Mouse (Mus musculus) midbrain, embryonic 12.5 days (tissue): Measurements from ENCODE around the gene Islr2. TPM values are rescaled to one million over a fixed set of nuclear protein-coding genes. Genes with fewer than 3 reads are reported as not detected.

ENCODE experiments used
- ATAC-seq: fragments of 200-750 bp; cut with Nextera tagmentation; 2 replicates; pipeline ENCODE4 v1.8.0; 2017; ENCODE audit warnings: low read depth, moderate TSS enrichment, moderate library complexity; ENCODE audit not compliant: low FRiP score
- H3K27ac ChIP-seq: fragments of 300-500 bp; sonication (generic); replicated peaks from 2 replicates; pipeline ENCODE4 v1.5.1; 2016; ENCODE audit warnings: mild to moderate bottlenecking
- H3K27me3 ChIP-seq: fragments of 300-500 bp; sonication (generic); 2 replicates; pipeline ENCODE4 v1.6.1; 2016; ENCODE audit warnings: mild to moderate bottlenecking
- H3K36me3 ChIP-seq: fragments of 300-500 bp; sonication (generic); 2 replicates; pipeline ENCODE4 v1.6.1; 2016
- H3K4me1 ChIP-seq: fragments of 300-500 bp; sonication (generic); 2 replicates; pipeline ENCODE4 v1.6.1; 2016
- H3K4me2 ChIP-seq: fragments of 300-500 bp; sonication (generic); replicated peaks from 2 replicates; pipeline ENCODE4 v1.6.1; 2016; ENCODE audit warnings: mild to moderate bottlenecking, moderate library complexity
- H3K4me3 ChIP-seq: fragments of 300-500 bp; sonication (generic); 2 replicates; pipeline ENCODE4 v1.5.1; 2016; ENCODE audit warnings: mild to moderate bottlenecking
- H3K9ac ChIP-seq: fragments of 300-500 bp; sonication (generic); replicated peaks from 2 replicates; pipeline ENCODE4 v1.6.1; 2016; ENCODE audit warnings: mild to moderate bottlenecking, moderate library complexity
- H3K9me3 ChIP-seq: fragments of 300-500 bp; sonication (generic); 2 replicates; pipeline ENCODE4 v1.6.1; 2016; ENCODE audit warnings: mild to moderate bottlenecking
- WGBS: fragments of 180-500 bp; shearing (Covaris S2); methylation state at CpG from one replicate; pipeline ENCODE4 v1.1.7; 2016; 5-methylcytosine and 5-hydroxymethylcytosine counted together
- polyA plus RNA-seq: library from polyadenylated mRNA; unstranded; fragments of >200 nt; fragmentation: Nextera tagmentation; extraction: Ambion mirVana; gene quantifications from 2 replicates; pipeline ENCODE4 v1.2.1, GENCODE M21; 2016

The Islr2 gene
- polyA plus RNA-seq, 1 experiment from 2014 or later, result 27.0 TPM

DNA sequence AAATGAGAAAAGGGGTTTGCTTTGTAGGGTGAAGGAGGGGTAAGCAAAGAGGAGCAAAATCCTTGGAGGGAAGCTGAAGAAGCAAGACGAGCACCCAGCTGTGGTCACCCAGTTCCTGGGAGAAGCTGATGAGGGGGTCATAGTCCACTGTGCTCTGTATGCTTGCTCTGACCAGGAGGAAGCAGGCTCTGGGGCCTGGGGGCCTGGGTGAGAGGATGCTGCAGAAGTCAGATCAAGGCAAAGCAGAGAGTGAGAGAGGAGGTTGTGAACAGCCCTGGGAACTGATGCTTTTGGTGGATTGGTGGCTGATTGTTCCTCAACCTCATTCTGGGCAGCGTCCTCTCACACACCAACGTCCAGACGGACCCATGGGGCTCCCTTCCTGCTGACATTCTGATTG lies 27.0 kb downstream of the Islr2 start:
- no peaks in the 10 kb centered on the region for H3K27me3 ChIP-seq
- no peaks in the 10 kb centered on the region for H3K36me3 ChIP-seq
- WGBS, result 61% methylated on average over 4 of the region's 4 CpGs
- H3K9me3 ChIP-seq, result no peaks in the 10 kb centered on the region
- no peak overlapping the region for H3K4me3 ChIP-seq
- no peak overlapping the region for H3K27ac ChIP-seq
- ATAC-seq, result no peak
- no peak overlapping the region for H3K4me2 ChIP-seq
- H3K9ac ChIP-seq, result no peak overlapping the region
- H3K4me1 ChIP-seq, result peaks cover 16% of the 10 kb centered on the region

DNA sequence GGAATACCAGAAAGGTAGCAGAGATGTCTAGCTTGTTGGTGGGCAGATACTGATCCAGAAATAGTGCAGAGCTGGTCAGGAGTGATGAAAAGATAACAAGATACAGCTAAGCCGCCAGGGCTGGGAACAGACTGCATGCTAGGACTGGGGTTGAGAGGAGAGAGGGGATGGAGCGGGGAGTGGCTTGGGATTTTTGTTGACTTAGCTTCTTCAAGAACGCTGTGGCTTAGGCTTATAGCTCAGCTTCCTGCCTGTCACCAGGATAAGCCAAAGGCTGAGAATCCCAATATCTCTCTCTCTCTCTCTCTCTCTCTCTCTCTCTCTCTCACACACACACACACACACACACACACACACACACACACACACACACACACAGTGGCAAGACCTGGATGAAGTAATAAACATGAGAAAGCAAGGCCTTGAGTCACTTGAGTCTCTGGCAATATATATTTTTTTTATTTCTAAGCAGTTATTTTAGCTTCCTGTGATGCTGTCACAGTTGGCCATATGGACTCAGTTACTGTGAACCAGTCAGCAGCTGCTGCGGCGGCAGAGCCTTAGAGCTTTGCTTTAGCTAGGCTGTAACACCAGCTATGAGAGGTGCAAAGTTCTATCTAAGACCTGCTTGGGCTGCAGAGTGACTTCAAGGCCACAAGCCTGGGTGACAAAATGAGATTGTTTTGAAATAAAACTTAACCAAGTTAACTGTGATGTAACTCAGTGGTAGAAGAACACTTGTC lies 28.2 kb downstream of the Islr2 start:
- Histone ChIP-seq H3K4me3 (no peak overlapping the region), H3K27ac (no peak overlapping the region), H3K27me3 (no peaks in the 10 kb centered on the region), H3K9me3 (no peaks in the 10 kb centered on the region), H3K36me3 (no peaks in the 10 kb centered on the region), H3K9ac (no peak overlapping the region), H3K4me2 (no peak overlapping the region), H3K4me1 (peaks cover 16% of the 10 kb centered on the region)
- no peak for ATAC-seq
- WGBS, result 45% methylated on average over 5 of the region's 5 CpGs

DNA sequence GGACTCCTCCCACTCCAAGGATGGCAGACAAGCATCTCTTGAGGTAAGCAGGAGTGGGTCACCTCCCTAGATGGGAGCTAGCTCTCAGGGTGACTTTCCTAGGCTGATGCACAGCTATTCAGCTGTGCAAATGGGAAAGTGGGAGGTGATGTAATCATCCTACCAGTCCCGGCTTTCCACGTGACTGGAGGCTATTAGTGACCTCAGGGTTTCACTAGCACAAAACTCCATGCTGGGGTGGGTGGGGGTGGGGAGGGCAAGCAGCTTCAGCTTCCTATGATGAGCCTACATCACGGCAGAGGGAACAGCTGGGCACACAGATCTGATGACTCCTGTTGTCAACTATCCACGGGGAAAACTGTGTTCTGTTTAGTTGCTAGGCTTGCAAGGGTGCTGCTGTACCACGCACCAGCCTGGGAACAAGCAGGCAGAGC lies 29.3 kb downstream of the Islr2 start:
- no peaks in the 10 kb centered on the region for H3K27me3 ChIP-seq
- no peaks in the 10 kb centered on the region for H3K36me3 ChIP-seq
- H3K27ac ChIP-seq, result 0 out of 2 replicates have a peak overlapping the region, but pooled peaks have one; percentile 20
- H3K4me3 ChIP-seq, result no peak overlapping the region
- H3K4me2 ChIP-seq, result no peak overlapping the region
- ATAC-seq, result no peak
- 32% methylated on average over 5 of the region's 5 CpGs for WGBS
- H3K9ac ChIP-seq, result no peak overlapping the region
- H3K9me3 ChIP-seq, result no peaks in the 10 kb centered on the region
- H3K4me1 ChIP-seq, result peaks cover 16% of the 10 kb centered on the region

GRCm38 (mm10) chr9:58172863-58173262 lies 31.3 kb downstream of the Islr2 start:
- Histone ChIP-seq H3K4me1 (peaks cover 25% of the 10 kb centered on the region), H3K4me2 (no peak overlapping the region), H3K9me3 (no peaks in the 10 kb centered on the region), H3K4me3 (no peak overlapping the region), H3K36me3 (no peaks in the 10 kb centered on the region), H3K27me3 (no peaks in the 10 kb centered on the region), H3K27ac (no peak overlapping the region), H3K9ac (no peak overlapping the region)
- no peak for ATAC-seq
- WGBS, result 81% methylated on average over 2 of the region's 2 CpGs

- Histone ChIP-seq H3K4me3 (no peak overlapping the region), H3K27me3 (no peaks in the 10 kb centered on the region), H3K4me1 (peaks cover 8% of the 10 kb centered on the region), H3K9me3 (no peaks in the 10 kb centered on the region), H3K36me3 (no peaks in the 10 kb centered on the region), H3K9ac (no peak overlapping the region), H3K27ac (no peak overlapping the region), H3K4me2 (no peak overlapping the region)
- ATAC-seq, result no peak
- 87% methylated on average over 6 of the region's 6 CpGs for WGBS
These were observed 34.7 kb downstream of the Islr2 start for GRCm38 (mm10) chr9:58169426-58169825.

GRCm38 (mm10) chr9:58168880-58169279 lies 35.2 kb downstream of the Islr2 start:
- Histone ChIP-seq H3K27ac (no peak overlapping the region), H3K4me3 (no peak overlapping the region), H3K9me3 (no peaks in the 10 kb centered on the region), H3K36me3 (no peaks in the 10 kb centered on the region), H3K4me1 (peaks cover 8% of the 10 kb centered on the region), H3K27me3 (no peaks in the 10 kb centered on the region), H3K4me2 (no peak overlapping the region), H3K9ac (no peak overlapping the region)
- WGBS, result 59% methylated on average over 3 of the region's 3 CpGs
- ATAC-seq, result no peak

DNA sequence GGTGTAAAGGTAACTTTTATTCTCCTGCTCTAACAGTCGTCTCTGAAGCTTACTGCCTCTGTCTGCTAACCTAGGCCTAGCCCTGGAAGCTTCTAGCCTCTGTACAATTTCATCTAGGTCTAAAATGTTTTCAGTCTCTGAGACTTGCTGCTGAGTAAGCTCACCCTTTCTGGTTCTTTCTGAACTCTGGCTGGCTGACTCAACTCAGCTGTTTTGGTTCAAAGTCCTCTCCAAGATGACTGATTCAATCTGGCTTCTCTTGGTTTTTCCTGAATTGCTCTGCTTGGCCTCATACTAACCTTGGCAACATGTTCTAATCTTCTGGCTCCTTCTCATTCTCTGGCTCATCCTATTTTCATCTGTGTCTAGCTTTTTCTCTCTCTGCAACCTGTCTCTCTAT lies 38.3 kb downstream of the Islr2 start:
- no peaks in the 10 kb centered on the region for H3K27me3 ChIP-seq
- no peaks in the 10 kb centered on the region for H3K36me3 ChIP-seq
- 82% methylated on average over 1 of the region's 1 CpGs for WGBS
- no peak overlapping the region for H3K4me2 ChIP-seq
- no peak overlapping the region for H3K9ac ChIP-seq
- H3K4me1 ChIP-seq, result peaks cover 8% of the 10 kb centered on the region
- no peaks in the 10 kb centered on the region for H3K9me3 ChIP-seq
- no peak for ATAC-seq
- no peak overlapping the region for H3K4me3 ChIP-seq
- H3K27ac ChIP-seq, result no peak overlapping the region

DNA sequence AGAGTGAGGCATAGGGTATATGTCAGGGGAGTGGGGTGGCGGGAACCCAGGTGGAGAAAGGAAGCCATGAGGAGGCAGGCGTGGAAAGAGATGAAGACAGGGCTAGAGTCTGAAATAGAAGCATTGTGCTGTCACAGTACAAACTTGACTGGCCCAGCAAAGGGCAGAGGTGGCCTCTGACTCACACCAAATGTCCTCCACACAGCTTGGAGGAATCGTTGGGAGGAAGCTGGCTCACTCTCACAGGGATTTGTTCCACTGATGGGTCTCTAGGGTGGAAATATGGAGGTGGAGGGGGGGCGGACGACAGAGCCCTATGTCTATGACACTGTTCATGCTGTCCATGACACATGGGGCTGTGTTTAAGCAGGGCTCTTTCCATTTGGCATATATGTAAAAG lies 41.0 kb downstream of the Islr2 start:
- Histone ChIP-seq H3K4me3 (no peak overlapping the region), H3K9ac (no peak overlapping the region), H3K27ac (no peak overlapping the region), H3K4me1 (peaks cover 7% of the 10 kb centered on the region), H3K4me2 (no peak overlapping the region), H3K36me3 (no peaks in the 10 kb centered on the region), H3K9me3 (no peaks in the 10 kb centered on the region), H3K27me3 (peaks cover 7% of the 10 kb centered on the region; the same call in 1 of the 2 replicates)
- 83% methylated on average over 5 of the region's 5 CpGs for WGBS
- no peak for ATAC-seq

DNA sequence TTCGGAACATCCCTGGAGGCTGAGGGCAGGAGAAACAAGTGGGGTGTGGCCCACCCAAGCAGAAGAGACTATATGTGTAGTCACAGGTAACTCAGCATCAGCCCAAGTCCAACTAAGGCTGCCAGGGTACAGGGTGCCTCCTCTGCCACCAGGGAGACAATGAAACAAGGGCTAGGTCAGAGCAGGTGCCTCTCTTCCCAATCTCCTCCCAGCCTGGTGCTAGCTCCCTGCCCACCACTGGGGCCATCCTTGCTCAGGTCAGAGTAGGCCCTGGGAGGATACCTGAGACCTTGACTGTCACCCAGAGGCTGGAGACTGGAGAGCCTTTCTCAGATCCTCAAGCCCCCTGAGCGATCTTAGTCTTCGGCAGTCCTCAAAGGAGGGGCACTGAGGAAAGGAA lies 41.9 kb downstream of the Islr2 start:
- no peak for ATAC-seq
- 92% methylated on average over 3 of the region's 3 CpGs for WGBS
- Histone ChIP-seq H3K27ac (no peak overlapping the region), H3K4me1 (peaks cover 11% of the 10 kb centered on the region), H3K4me3 (no peak overlapping the region), H3K27me3 (peaks cover 11% of the 10 kb centered on the region; the same call in 1 of the 2 replicates), H3K4me2 (no peak overlapping the region), H3K9me3 (no peaks in the 10 kb centered on the region), H3K36me3 (no peaks in the 10 kb centered on the region), H3K9ac (no peak overlapping the region)

- WGBS, result 78% methylated on average over 5 of the region's 5 CpGs
- H3K27me3 ChIP-seq, result peaks cover 16% of the 10 kb centered on the region; the same call in 1 of the 2 replicates
- no peak overlapping the region for H3K27ac ChIP-seq
- H3K36me3 ChIP-seq, result no peaks in the 10 kb centered on the region
- no peaks in the 10 kb centered on the region for H3K9me3 ChIP-seq
- no peak overlapping the region for H3K4me3 ChIP-seq
- no peak for ATAC-seq
- peaks cover 17% of the 10 kb centered on the region for H3K4me1 ChIP-seq
- H3K4me2 ChIP-seq, result no peak overlapping the region
- H3K9ac ChIP-seq, result no peak overlapping the region
These were observed 43.8 kb downstream of the Islr2 start for GRCm38 (mm10) chr9:58160315-58160714.

DNA sequence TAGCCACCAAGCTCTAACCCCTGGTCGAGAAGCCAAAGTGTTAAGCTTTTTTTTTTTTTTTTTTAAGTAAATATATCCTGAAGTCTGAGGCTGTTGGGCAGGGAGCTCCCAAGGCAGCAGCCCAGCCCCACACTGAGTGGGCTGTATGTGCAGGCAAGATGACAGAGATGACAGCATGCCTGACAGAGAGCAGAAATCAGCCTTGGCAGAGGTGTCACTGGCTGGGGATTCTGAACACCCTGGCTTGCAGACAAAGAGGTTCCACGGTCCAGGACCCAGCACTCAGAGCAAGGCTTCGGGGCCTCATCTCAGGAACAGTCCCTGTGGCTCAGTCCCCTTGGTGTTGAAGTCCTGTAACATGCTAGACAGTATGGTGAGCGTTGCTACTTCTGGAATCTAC lies 44.3 kb downstream of the Islr2 start:
- Histone ChIP-seq H3K36me3 (no peaks in the 10 kb centered on the region), H3K9ac (no peak overlapping the region), H3K4me3 (no peak overlapping the region), H3K27ac (no peak overlapping the region), H3K4me2 (no peak overlapping the region), H3K27me3 (peaks cover 16% of the 10 kb centered on the region; the same call in 1 of the 2 replicates), H3K9me3 (no peaks in the 10 kb centered on the region), H3K4me1 (peaks cover 20% of the 10 kb centered on the region)
- ATAC-seq, result no peak
- WGBS, result 85% methylated on average over 4 of the region's 4 CpGs

DNA sequence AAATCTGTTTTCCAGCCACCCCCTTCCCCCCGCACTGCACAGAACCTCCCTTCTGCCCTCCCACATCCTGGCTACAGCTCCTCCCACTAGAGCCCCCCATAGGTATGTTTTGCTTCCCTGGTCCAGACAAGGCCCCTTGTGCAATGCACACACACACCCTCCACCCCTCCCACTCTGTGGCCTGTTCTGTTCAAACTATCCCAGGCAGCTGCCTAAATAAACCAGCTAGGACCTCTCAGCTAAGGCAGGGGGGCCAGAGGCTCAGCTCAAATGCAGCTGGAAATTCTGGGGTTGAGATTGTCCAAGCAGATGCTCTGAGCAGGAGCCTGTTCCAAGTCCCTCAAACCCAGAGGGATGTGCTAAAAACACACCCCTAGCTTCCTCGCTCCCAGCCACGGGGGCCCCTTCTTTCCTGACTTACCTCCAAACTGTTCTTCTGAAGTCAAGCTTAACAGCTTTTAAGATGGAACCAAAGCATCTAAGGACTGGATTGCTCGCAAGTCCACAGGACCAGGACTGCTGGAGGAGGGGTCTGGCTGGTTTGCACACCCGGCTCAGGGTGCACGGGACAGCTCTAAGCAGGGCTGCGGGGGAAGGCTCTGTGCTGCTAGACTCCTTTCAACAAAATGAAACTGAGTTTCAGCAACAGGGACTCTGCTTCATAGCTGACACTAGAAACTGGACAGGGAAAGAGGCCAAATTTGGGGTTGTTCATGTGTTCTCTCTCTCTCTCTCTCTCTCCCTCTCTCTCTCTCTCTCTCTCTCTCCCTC lies 45.4 kb downstream of the Islr2 start:
- no peak overlapping the region for H3K4me3 ChIP-seq

More for the DNA sequence above, 45.4 kb downstream of the Islr2 start:
- Histone ChIP-seq H3K27me3 (peaks cover 16% of the 10 kb centered on the region; the same call in 1 of the 2 replicates), H3K9ac (no peak overlapping the region), H3K36me3 (no peaks in the 10 kb centered on the region), H3K4me1 (peaks cover 20% of the 10 kb centered on the region), H3K9me3 (no peaks in the 10 kb centered on the region), H3K4me2 (no peak overlapping the region), H3K27ac (0 out of 2 replicates have a peak overlapping the region, but pooled peaks have one; percentile 22)
- no peak for ATAC-seq
- WGBS, result 36% methylated on average over 7 of the region's 7 CpGs
